Mouse (Mus musculus) liver (tissue): ENCODE results near the gene Emilin3.
"Not testable (repeated sequence)": the region's sequence is repeated elsewhere in the genome, so short reads cannot be mapped to it uniquely, and the experiment has no call there.

Experiments used
- DNase-seq: peaks from one replicate; pipeline ENCODE4 v3.0.0-alpha.2; 2020; ENCODE audit warnings: mixed read lengths

Emilin3 gene

GRCm38 (mm10) chr2:160912231-160912671 lies at the start of gene Emilin3:
Gene Emilin3, minus strand, starts transcription at chr2:160912328.
- DNase-seq: peak; percentile 18

- DNase-seq: no peak
These were observed 49.0 kb upstream of the Emilin3 start for GRCm38 (mm10) chr2:160960956-160961646.

- no peak for DNase-seq
These were observed 47.8 kb upstream of the Emilin3 start for GRCm38 (mm10) chr2:160959901-160960300.

DNA sequence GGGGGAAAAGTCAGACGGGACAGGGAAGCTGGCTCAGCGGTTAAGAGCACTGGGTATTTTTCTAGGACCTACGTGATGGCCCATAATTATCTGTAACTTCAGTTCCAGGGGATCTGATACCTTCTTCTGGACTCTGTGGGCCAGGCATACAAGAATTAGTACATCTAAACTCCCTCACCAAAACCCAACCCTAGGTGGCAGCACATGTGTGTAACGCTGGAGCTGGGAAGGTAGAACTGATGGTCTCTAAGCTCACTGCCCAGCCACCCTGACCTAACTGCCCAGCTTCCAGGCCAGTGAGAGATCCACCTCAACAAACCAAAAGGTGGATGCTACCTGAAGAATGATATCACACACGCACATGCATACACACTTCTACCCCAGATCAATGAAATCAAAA lies 46.6 kb upstream of the Emilin3 start:
- no peak for DNase-seq

DNA sequence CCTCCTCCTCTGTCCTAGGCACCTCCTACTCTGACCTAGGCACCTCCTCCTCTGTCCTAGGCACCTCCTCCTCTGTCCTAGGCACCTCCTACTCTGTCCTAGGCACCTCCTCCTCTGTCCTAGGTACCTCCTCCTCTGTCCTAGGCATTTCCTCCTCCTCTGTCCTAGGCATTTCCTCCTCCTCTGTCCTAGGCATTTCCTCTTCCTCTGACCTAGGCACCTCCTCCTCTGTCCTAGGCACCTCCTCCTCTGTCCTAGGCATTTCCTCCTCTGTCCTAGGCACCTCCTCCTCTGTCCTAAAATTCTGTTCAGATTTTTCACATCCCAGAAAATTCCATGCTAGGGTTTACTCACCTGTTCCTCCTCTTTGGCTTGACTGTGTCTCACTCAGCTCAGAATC lies 45.7 kb upstream of the Emilin3 start:
- DNase-seq: not testable (repeated sequence)

DNA sequence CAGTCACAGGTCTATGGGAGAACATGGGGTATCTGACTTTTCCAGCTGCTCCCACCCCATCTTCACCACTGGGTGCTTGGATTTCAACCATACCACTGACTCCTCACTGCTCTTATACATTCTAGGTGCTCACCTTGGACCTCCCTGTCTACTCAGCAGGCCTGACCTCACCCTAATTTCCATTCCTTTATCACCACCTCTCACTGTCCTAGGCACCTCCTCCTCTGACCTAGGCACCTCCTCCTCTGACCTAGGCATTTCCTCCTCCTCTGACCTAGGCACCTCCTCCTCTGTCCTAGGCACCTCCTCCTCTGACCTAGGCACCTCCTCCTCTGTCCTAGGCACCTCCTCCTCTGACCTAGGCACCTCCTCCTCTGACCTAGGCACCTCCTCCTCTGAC lies 45.2 kb upstream of the Emilin3 start:
- DNase-seq: not testable (repeated sequence)

DNA sequence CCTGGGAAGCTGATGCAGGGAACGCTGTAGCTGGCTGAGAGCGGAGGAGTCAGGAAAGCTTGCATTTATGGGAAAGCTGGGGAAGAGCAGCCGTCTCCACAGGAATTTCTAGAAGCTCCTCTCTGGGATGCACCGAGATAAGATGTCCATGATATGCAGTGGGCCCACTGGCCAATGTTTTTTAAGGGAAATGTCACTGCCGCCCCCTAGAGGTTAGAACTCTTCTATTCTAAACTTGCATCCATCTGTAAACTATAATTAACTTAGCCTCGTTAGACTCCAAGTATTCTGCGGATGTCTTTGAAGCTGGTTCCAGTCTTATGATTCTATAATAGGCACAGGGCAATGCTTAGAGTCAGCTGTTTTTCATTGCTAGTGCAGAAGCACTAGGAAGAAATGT lies 43.2 kb upstream of the Emilin3 start:
- no peak for DNase-seq

DNA sequence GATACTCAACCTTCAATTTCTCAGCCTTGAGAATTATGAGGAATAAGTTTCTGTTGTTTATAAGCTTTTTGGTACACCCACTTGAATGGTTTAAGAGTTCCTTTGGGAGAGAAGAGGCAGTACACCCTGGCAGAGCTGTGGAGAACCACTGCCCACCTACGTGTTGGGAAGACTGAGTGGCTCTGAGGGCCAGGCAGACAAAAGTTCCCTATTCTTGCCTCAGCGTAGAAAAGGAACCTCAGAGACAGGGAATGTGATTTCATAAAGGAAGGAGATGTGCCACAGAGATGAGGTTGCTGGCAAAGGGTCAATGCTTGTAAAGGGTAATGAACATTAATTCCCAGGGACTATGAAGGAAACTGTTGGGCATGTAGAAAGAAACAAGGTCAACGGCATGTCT lies 42.4 kb upstream of the Emilin3 start:
- DNase-seq: no peak

DNA sequence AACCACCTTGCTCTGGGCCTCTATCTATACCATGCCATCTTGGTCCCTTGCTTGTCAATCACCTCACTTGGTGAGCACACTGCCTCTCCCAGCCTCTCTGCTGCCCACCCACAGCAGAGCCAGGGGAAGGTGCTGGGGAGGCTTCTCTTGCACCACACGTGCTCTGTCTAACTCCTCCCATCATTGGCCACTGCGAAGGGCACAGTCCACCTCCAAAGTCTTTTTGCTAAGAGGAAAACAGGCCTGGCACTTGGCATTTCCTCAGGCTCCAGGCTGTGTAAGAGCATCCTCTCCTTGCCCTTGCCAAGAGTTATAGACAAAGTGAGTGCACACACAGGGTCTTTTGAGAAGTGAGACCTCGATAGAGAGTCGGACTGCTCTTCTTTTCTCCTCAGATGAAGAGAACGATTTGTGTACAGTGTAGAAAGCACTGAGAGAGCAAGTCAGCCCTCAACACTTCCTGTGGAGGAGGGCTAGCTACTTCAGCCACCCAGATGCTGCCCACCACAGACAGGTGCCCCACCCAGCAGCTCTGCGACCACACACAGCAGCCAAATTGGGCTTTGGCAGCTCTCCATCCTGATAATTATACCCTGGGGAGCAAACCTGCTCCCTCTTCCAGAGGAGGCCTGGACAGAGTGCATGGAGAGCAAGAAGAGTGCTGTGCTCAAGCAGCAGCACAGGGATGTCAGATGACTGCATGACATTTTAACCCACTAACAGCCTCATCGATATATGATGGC lies 41.2 kb upstream of the Emilin3 start:
- DNase-seq: no peak

DNA sequence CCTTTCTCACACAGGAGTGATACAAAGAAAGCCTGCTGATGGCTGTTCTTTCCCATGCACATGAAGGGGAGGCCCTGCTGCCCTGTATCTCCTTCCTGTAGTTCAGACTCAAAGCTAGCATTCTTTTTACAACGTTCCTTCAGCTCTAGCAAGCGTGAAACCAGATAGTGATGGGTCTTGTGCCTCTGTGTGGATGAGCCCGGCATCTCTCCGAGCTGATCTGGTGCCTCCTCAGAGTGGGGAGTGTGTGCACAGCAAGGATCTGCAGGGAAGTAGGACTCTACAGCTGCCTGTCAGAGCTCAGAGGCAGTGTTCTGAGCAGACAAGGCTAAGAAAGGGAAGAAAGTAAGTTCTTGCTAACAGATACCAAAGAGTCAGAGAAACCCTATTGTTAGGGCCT lies 39.5 kb upstream of the Emilin3 start:
- no peak for DNase-seq

- no peak for DNase-seq
These were observed 30.3 kb upstream of the Emilin3 start for GRCm38 (mm10) chr2:160942443-160942842.

DNA sequence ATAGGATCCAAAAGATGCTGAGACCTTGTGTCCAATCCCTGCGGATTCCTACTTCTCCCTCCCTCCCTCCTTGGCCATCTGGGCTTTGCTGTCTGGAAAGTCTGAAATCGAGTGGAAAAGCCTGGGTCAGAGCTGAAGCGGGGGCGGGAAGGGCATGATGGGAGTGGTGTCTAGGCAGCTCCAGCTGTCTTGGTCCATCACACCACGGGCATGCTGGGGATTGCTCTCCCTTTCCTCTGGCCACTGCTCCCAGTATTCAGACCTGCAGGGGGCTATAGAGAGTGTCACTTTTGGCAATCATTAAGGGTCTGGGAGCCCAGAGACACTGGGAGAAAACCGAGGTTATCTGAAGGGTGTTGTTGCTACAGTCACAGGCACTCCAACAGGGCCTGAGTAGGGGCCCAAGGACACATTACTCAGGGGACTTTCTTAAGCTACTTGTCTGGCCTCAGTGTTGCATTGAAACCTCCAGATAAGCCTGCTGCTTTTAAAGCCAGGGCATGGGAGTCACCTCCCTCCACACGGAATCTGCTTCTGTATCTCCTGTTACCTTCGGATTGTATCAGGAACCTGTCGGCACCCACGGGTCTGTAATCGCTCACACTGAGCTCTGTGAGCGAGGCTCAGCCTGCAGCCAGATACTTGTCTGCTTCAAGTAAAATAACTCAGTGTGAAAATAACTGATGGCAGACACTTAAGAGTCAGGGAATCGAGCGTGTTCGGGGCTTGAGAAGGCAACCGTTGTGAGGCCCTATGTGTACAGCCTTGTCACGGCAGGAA lies 29.0 kb upstream of the Emilin3 start:
- DNase-seq: no peak

- DNase-seq: no peak
These were observed 22.3 kb upstream of the Emilin3 start for GRCm38 (mm10) chr2:160934451-160934850.

DNA sequence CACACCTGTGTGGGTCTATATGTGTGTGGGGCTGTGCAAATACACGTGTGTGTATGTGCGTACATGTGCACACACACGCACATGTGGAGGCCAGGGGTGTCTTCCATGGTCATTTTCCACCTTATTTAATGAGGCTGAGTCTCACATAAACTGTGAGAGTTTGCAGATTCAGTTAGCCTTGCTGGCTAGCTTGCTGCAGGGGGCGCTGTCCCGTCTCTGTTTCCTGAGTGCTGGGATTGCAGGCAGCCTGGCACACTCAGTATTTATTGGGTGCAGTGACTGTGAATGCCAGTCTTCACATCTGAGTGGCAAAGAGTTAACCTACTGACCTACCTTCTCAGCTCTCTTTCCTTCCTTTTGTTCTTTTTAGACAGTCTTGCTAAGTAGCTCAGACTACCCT lies 21.8 kb upstream of the Emilin3 start:
- DNase-seq: no peak

- no peak for DNase-seq
These were observed 20.9 kb upstream of the Emilin3 start for GRCm38 (mm10) chr2:160932981-160933380.

- DNase-seq: no peak
These were observed 20.2 kb upstream of the Emilin3 start for GRCm38 (mm10) chr2:160932325-160932724.

DNA sequence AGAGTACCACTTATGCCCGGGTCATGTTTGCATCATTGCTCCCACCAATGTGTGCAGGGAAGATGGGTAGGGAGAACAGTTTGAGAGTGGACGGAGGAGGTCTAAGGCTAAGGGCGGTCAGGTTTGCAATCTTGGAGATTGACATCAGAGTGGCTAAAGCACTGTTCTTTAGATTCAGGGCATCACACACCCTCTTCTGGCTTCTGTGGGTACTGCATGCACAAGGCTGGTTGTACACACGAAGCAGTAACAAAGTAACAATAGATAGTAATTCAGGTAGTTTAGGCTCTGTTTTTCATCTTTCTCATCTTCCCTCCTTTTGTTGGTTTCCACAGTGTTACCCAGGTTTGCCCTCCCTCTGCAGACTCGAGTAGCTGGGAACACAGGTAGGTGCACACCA lies 19.2 kb upstream of the Emilin3 start:
- DNase-seq: no peak

DNA sequence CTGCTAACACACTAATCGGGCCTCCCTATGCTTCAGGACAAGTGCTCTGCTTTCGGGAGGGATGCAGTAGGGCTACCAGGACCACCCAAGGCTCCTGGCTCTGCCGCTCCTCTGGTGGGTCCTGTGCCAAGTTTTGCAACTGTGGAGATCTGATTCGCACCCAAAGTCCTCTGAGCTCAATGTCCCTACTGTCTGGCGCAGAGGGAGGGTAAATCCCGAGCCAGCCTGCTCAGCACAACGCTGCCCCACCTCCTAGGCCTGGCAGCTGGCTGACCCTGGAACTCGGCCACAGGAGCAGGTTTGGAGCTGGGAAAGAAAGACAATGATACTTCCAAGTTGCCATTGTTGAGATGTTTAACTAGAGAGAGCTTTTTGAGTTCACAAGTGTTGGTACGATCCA lies 13.1 kb upstream of the Emilin3 start:
- no peak for DNase-seq

DNA sequence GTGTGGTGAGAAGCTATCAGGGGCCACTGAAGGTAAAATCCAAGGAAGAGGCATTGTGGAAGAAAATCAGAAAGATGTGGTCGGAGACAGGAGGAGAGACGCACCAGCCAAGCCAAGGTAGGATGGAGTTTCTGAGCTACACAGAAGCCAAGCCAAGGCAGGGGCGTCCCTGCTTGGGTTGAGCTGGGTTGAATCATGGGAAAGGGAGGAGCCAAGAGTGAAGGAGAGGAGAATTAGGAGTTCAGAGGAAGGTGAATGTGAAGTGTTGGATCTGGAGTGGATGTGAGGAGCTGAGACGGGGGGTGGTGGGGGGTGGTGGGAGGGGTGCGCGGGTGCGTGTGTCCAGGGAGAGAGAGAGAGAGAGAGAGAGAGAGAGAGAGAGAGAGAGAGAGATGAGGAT lies 9.2 kb upstream of the Emilin3 start:
- no peak for DNase-seq

DNA sequence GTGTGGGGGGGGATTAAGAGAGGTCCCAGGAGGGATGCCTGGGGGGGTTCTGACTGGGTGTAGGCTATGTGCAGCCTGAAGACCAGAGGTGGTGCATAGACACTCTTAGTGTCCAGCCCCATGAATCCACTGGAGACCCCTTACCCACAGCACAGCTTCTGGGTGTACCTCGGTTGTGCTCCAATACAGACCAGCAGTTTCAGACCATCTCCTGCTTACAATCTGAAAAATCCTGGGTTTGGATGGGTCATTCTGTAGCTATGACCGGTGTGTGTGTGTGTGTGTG lies 6.7 kb upstream of the Emilin3 start:
- no peak for DNase-seq

GRCm38 (mm10) chr2:160918154-160918929 lies 6.2 kb upstream of the Emilin3 start:
- DNase-seq: no peak

- no peak for DNase-seq
These were observed 5.2 kb upstream of the Emilin3 start for GRCm38 (mm10) chr2:160917313-160917712.

GRCm38 (mm10) chr2:160916714-160917113 lies 4.6 kb upstream of the Emilin3 start:
- no peak for DNase-seq
